Mouse (Mus musculus) MEL (cell line): ENCODE measurements at regions not wholly inside any gene's neighbourhood (a gene's known extent, or its start where the extent isn't known, plus 50 kb on each side); places are given as distances from the start of the nearest gene placed in this dataset.

Source experiments
- DNase-seq: peaks from one replicate; pipeline ENCODE4 v3.0.0; 2011; ENCODE audit warnings: low read depth, low spot score
- H3K27ac ChIP-seq: 2 replicates; pipeline ENCODE4 v1.5.1; 2012; ENCODE audit warnings: low read depth, mild to moderate bottlenecking, control low read depth, low read length, moderate library complexity; ENCODE audit not compliant: control insufficient read depth
- H3K27me3 ChIP-seq, 2 experiments: fragments of 150-350 bp in 1 of 2; sonication (generic) in 1 of 2; 2 replicates each; pipeline ENCODE4 v1.6.1; 2012; ENCODE audit warnings: low read length in 2 of 2, mild to moderate bottlenecking in 2 of 2, improper control_type of control experiment in 1 of 2, moderate library complexity in 1 of 2; ENCODE audit not compliant: insufficient read depth in 2 of 2, control insufficient read depth in 1 of 2
- H3K36me3 ChIP-seq, 2 experiments: 2 replicates each; pipeline ENCODE4 v1.6.1; 2012 to 2014; ENCODE audit warnings: low read length in 2 of 2, improper control_type of control experiment in 1 of 2, inconsistent platforms in 1 of 2, mild to moderate bottlenecking in 1 of 2; ENCODE audit not compliant: insufficient read depth in 2 of 2, control insufficient read depth in 1 of 2
- H3K4me1 ChIP-seq, 2 experiments: fragments of 150-350 bp in 1 of 2; sonication (generic) in 1 of 2; 2 replicates each; pipeline ENCODE4 v1.6.1; 2012; ENCODE audit warnings: low read length in 2 of 2, improper control_type of control experiment in 1 of 2, mild to moderate bottlenecking in 1 of 2; ENCODE audit not compliant: insufficient read depth in 2 of 2, control insufficient read depth in 1 of 2
- H3K4me3 ChIP-seq, 2 experiments: fragments of 150-350 bp in 1 of 2; sonication (generic) in 1 of 2; 2 replicates each; pipeline ENCODE4 v1.5.1; 2012; ENCODE audit warnings: low read depth in 2 of 2, low read length in 2 of 2, mild to moderate bottlenecking in 2 of 2, moderate library complexity in 2 of 2, control low read depth in 1 of 2, improper control_type of control experiment in 1 of 2; ENCODE audit not compliant: control insufficient read depth in 1 of 2, insufficient read depth in 1 of 2
- H3K79me2 ChIP-seq: 2 replicates; pipeline ENCODE4 v1.6.1; 2012; ENCODE audit warnings: mild to moderate bottlenecking, low read length, moderate library complexity; ENCODE audit not compliant: control insufficient read depth, poor library complexity, insufficient read depth
- H3K9ac ChIP-seq: 2 replicates; pipeline ENCODE4 v1.6.1; 2012; ENCODE audit warnings: low read depth, mild to moderate bottlenecking, control low read depth, low read length, moderate library complexity; ENCODE audit not compliant: control insufficient read depth, poor library complexity, severe bottlenecking
- H3K9me3 ChIP-seq: fragments of 150-350 bp; sonication (generic); replicated peaks from 2 replicates; pipeline ENCODE4 v1.6.1; 2012; ENCODE audit warnings: mild to moderate bottlenecking, low read length, improper control_type of control experiment, moderate library complexity; ENCODE audit not compliant: insufficient read depth
- BHLHE40 ChIP-seq: IDR thresholded peaks from 2 replicates; pipeline ENCODE4 v1.6.1; 2012; ENCODE audit warnings: low read depth, mild to moderate bottlenecking, inconsistent platforms, low read length, improper control_type of control experiment, borderline replicate concordance
- CHD1 ChIP-seq: IDR thresholded peaks from 2 replicates; pipeline ENCODE4 v1.6.1; 2012; ENCODE audit warnings: low read depth, mild to moderate bottlenecking, inconsistent platforms, low read length, improper control_type of control experiment
- CHD2 ChIP-seq: IDR thresholded peaks from 2 replicates; pipeline ENCODE4 v1.6.1; 2011; ENCODE audit warnings: low read length, improper control_type of control experiment
- CTCF ChIP-seq, 3 experiments: IDR thresholded peaks in 2 of 3; conservative IDR thresholded peaks in 1 of 3; 2 replicates each; pipeline ENCODE4 v1.5.1; 2011 to 2012; ENCODE audit warnings: low read length in 3 of 3, low read depth in 2 of 3, mild to moderate bottlenecking in 2 of 3, improper control_type of control experiment in 1 of 3, inconsistent platforms in 1 of 3, mixed read lengths in 1 of 3, moderate library complexity in 1 of 3; ENCODE audit not compliant: control insufficient read depth in 1 of 3, insufficient read depth in 1 of 3, poor library complexity in 1 of 3, severe bottlenecking in 1 of 3
- ETS1 ChIP-seq: IDR thresholded peaks from 2 replicates; pipeline ENCODE4 v1.6.1; 2012; ENCODE audit warnings: low read depth, mild to moderate bottlenecking, inconsistent platforms, low read length, improper control_type of control experiment, moderate library complexity
- GABPA ChIP-seq: IDR thresholded peaks from 2 replicates; pipeline ENCODE4 v1.6.1; 2012; ENCODE audit warnings: low read depth, mild to moderate bottlenecking, inconsistent platforms, low read length, improper control_type of control experiment, moderate library complexity
- MAFK ChIP-seq: IDR thresholded peaks from 2 replicates; pipeline ENCODE4 v1.6.1; 2011; ENCODE audit warnings: low read depth, mild to moderate bottlenecking, low read length, improper control_type of control experiment, borderline replicate concordance
- MAX ChIP-seq: IDR thresholded peaks from 2 replicates; pipeline ENCODE4 v1.6.1; 2011; ENCODE audit warnings: low read length, improper control_type of control experiment
- MEF2A ChIP-seq: IDR thresholded peaks from 2 replicates; pipeline ENCODE4 v1.6.1; 2014; ENCODE audit warnings: low read depth, mild to moderate bottlenecking, inconsistent platforms, low read length, improper control_type of control experiment; ENCODE audit not compliant: poor library complexity, insufficient replicate concordance, severe bottlenecking; ENCODE audit errors: extremely low read depth
- MXI1 ChIP-seq: IDR thresholded peaks from 2 replicates; pipeline ENCODE4 v1.6.1; 2011; ENCODE audit warnings: mild to moderate bottlenecking, low read depth, low read length, improper control_type of control experiment
- MYC ChIP-seq: IDR thresholded peaks from 2 replicates; pipeline ENCODE4 v1.6.1; 2011; ENCODE audit warnings: low read depth, mild to moderate bottlenecking, low read length, improper control_type of control experiment, moderate library complexity
- POLR2A ChIP-seq, 2 experiments: IDR thresholded peaks; 2 replicates each; pipeline ENCODE4 v1.6.1; 2011 to 2012; ENCODE audit warnings: low read length in 2 of 2, mild to moderate bottlenecking in 2 of 2, control low read depth in 1 of 2, improper control_type of control experiment in 1 of 2, low read depth in 1 of 2, moderate library complexity in 1 of 2; ENCODE audit not compliant: control insufficient read depth in 1 of 2, insufficient read depth in 1 of 2, poor library complexity in 1 of 2
- POLR2AphosphoS2 ChIP-seq: IDR thresholded peaks from 2 replicates; pipeline ENCODE4 v1.6.1; 2011; ENCODE audit warnings: low read length, improper control_type of control experiment
- POLR2AphosphoS5 ChIP-seq: IDR thresholded peaks from 2 replicates; pipeline ENCODE4 v1.6.1; 2012; ENCODE audit warnings: low read depth, borderline replicate concordance, mild to moderate bottlenecking, inconsistent platforms, low read length, moderate library complexity, mixed read lengths
- RCOR1 ChIP-seq: IDR thresholded peaks from 2 replicates; pipeline ENCODE4 v1.6.1; 2012; ENCODE audit warnings: low read depth, mild to moderate bottlenecking, inconsistent platforms, low read length, improper control_type of control experiment
- SIN3A ChIP-seq: IDR thresholded peaks from 2 replicates; pipeline ENCODE4 v1.6.1; 2012; ENCODE audit warnings: low read length, improper control_type of control experiment, inconsistent platforms
- TAL1 ChIP-seq: IDR thresholded peaks from 2 replicates; pipeline ENCODE4 v1.6.1; 2012; ENCODE audit warnings: mild to moderate bottlenecking, inconsistent platforms, low read length, moderate library complexity, mixed read lengths
- TBP ChIP-seq: IDR thresholded peaks from 2 replicates; pipeline ENCODE4 v1.8.0; 2011; ENCODE audit warnings: low read depth, low read length, improper control_type of control experiment
- UBTF ChIP-seq: IDR thresholded peaks from 2 replicates; pipeline ENCODE4 v1.6.1; 2012; ENCODE audit warnings: low read depth, mild to moderate bottlenecking, inconsistent platforms, low read length, improper control_type of control experiment, moderate library complexity, borderline replicate concordance; ENCODE audit not compliant: insufficient read depth
- USF1 ChIP-seq: IDR thresholded peaks from 2 replicates; pipeline ENCODE4 v1.6.1; 2014; ENCODE audit warnings: low read depth, mild to moderate bottlenecking, inconsistent platforms, low read length, improper control_type of control experiment, moderate library complexity
- USF2 ChIP-seq, 2 experiments: IDR thresholded peaks; 2 replicates each; pipeline ENCODE4 v1.6.1; 2011 to 2012; ENCODE audit warnings: improper control_type of control experiment in 2 of 2, low read length in 2 of 2, borderline replicate concordance in 1 of 2, inconsistent platforms in 1 of 2, low read depth in 1 of 2, mild to moderate bottlenecking in 1 of 2; ENCODE audit not compliant: insufficient read depth in 1 of 2
- ZKSCAN1 ChIP-seq: IDR thresholded peaks from 2 replicates; pipeline ENCODE4 v1.6.1; 2012; ENCODE audit warnings: low read depth, mild to moderate bottlenecking, inconsistent platforms, low read length, improper control_type of control experiment, moderate library complexity

DNA sequence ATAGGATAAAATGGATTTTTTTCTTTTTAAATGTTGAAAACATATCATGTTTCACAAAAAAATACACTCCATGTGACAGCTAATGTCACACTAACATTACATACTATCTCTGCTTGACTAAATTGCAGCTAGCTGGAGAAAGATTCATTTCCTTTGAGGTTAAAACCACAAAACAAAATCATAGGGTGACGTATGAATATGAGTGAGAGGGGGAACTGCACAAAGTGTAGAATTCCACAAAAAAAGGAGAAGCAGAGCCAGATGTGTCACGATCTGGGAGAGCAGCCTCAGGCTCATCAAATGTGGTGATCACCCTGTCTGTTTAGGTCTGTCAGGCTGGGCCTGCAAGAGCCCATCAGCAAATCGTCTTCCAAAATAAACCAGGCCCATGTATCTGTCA is 593.7 kb upstream of the Kirrel3 start:
- H3K79me2 ChIP-seq, result no peaks in the 10 kb centered on the region
- no peaks in the 10 kb centered on the region for H3K36me3 ChIP-seq
- no peaks in the 10 kb centered on the region for H3K27me3 ChIP-seq
- H3K4me1 ChIP-seq, result no peaks in the 10 kb centered on the region
- no peak overlapping the region for H3K9ac ChIP-seq
- no peak for DNase-seq
- H3K9me3 ChIP-seq, result no peaks in the 10 kb centered on the region
- no peak for TF ChIP-seq USF1
- no peak for TF ChIP-seq ZKSCAN1
- no peak for TF ChIP-seq POLR2AphosphoS2
- TF ChIP-seq BHLHE40, result no peak
- TF ChIP-seq POLR2AphosphoS5, result no peak
- TF ChIP-seq POLR2A (IDR thresholded peaks at IDR 0.05; ENCODE audit: control insufficient read depth in 1 of 2, insufficient read depth in 1 of 2, low read depth in 1 of 2, low read length in 2 of 2, poor library complexity in 1 of 2), result no peak
- no peak for TF ChIP-seq SIN3A
- no peak for TF ChIP-seq TAL1
- TF ChIP-seq TBP, result no peak
- TF ChIP-seq USF2 (IDR thresholded peaks at IDR 0.05; ENCODE audit: borderline replicate concordance in 1 of 2, insufficient read depth in 1 of 2, low read depth in 1 of 2, low read length in 2 of 2), result no peak
- H3K27ac ChIP-seq, result no peak overlapping the region
- no peak overlapping the region for H3K4me3 ChIP-seq

DNA sequence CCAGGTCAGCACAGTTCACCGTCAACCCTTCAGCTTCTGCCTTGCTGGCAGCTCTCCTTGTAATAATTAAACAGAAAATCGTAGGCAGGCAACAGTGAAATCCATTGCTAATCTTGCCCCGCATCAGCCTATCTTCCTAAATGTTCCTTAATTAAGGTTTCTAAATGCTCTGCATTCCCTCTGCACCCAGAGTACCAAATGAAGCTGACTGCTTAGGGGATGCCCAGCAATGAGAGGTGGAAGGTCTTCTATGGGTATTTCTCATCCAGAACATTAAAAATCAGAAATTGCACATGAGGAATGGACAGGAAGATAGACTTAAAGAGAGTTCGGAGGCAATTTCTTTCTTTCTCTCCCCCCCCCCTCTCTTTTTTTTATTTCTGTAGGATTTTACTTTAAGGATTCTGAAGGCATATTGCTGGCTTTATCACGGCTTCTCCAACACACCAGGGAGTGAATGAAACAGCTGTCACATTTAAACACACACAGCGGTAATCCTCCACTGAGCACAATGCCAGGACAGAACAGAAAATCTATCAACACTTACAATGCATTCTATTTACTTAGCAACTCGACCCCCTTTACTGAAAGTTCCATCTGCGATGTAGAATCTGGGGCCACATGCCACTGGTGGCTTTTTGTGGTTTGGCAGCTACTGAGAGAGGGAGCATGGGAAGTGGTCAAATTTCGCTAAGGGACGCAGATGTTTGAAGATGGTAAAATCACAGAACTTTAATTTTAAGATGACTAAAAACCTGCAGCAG is 584.2 kb upstream of the Kirrel3 start:
- Histone ChIP-seq H3K27ac (no peak overlapping the region), H3K4me1 (no peaks in the 10 kb centered on the region), H3K79me2 (no peaks in the 10 kb centered on the region), H3K36me3 (no peaks in the 10 kb centered on the region), H3K27me3 (no peaks in the 10 kb centered on the region), H3K4me3 (no peak overlapping the region), H3K9ac (no peak overlapping the region), H3K9me3 (no peaks in the 10 kb centered on the region)
- TF ChIP-seq CHD1, result no peak
- TF ChIP-seq USF1, result no peak
- TF ChIP-seq ETS1, result no peak
- TF ChIP-seq CTCF (IDR thresholded peaks at IDR 0.05 in 2 of 3, conservative IDR thresholded peaks at IDR 0.05 in 1 of 3; ENCODE audit: control insufficient read depth in 1 of 3, insufficient read depth in 1 of 3, low read depth in 2 of 3, low read length in 3 of 3, poor library complexity in 1 of 3, severe bottlenecking in 1 of 3), result no peak
- no peak for TF ChIP-seq UBTF
- no peak for TF ChIP-seq MYC
- no peak for TF ChIP-seq MXI1
- no peak for TF ChIP-seq RCOR1
- no peak for TF ChIP-seq POLR2A (IDR thresholded peaks at IDR 0.05; ENCODE audit: control insufficient read depth in 1 of 2, insufficient read depth in 1 of 2, low read depth in 1 of 2, low read length in 2 of 2, poor library complexity in 1 of 2)
- TF ChIP-seq MAFK, result no peak
- TF ChIP-seq ZKSCAN1, result no peak
- no peak for TF ChIP-seq MAX
- no peak for TF ChIP-seq CHD2
- no peak for TF ChIP-seq SIN3A
- no peak for TF ChIP-seq GABPA
- no peak for TF ChIP-seq MEF2A
- no peak for DNase-seq
